Comparison of ENCODE assay signal across 12 mouse cellular contexts in the genomic region with DNA sequence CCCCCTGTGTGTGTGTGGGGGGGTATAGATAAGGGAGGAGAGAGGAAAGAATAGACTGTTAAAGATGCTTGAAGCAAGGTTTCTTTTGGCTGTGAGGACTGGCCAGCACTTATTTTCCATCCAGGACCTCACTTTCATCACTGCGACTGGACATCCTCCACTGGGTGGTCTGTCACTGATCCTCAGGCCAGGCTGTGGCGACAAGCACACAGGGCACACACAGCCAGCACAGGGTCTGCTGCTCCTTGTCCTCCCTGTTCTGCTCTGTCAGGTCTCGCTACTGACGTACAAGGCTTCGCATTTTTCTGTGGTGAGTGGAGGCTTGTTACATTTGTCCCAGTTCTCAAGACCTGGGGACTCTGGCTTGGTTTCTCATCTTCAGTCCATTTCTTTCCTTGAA.
DNase-seq lines count a peak whose midpoint lies in the region; ATAC-seq lines count a peak whose summit lies in the region.
"Had no signal": no experiment of that assay in that cellular context is flagged by ENCODE, and none has a peak within 500 bp of the region (broad histone marks: within the 10 kb centered on the region; RNA-seq: fewer than 3 reads in every experiment).

No protein-coding gene starts in this region.

- no peak for ATAC-seq in kidney, embryonic 16.5 days (ENCODE audit: low FRiP score, low TSS enrichment)
- peak; percentile 40; the same call in 1 of the 2 replicates for ATAC-seq in limb, embryonic 15.5 days (ENCODE audit: insufficient number of reproducible peaks, low FRiP score, low TSS enrichment, low read depth)
- no peak for ATAC-seq in megakaryocyte-erythroid progenitor cell, adult 5-6 weeks (replicated peaks; ENCODE audit: low FRiP score, low TSS enrichment, poor library complexity, severe bottlenecking)

- H3K27me3 ChIP-seq in kidney, embryonic 16.5 days (ENCODE audit: insufficient read depth, low read length) = no peaks in the 10 kb centered on the region
- no peaks in the 10 kb centered on the region for H3K27me3 ChIP-seq in limb, embryonic 15.5 days
- H3K27me3 ChIP-seq: embryonic facial prominence, embryonic 12.5 days; hindbrain, embryonic 13.5 days had no signal

- H3K4me2 ChIP-seq in kidney, embryonic 16.5 days (replicated peaks; ENCODE audit: low read depth, low read length) = no peak overlapping the region
- no peak overlapping the region for H3K4me2 ChIP-seq in limb, embryonic 15.5 days
- H3K4me2 ChIP-seq: embryonic facial prominence, embryonic 12.5 days; hindbrain, embryonic 13.5 days had no signal

- no peak overlapping the region for H3K4me3 ChIP-seq in kidney, embryonic 16.5 days (ENCODE audit: low read length)
- no peak overlapping the region for H3K4me3 ChIP-seq in limb, embryonic 15.5 days
- H3K4me3 ChIP-seq: embryonic facial prominence, embryonic 12.5 days; hindbrain, embryonic 13.5 days had no signal

- peaks cover 38% of the 10 kb centered on the region for H3K4me1 ChIP-seq in kidney, embryonic 16.5 days (ENCODE audit: insufficient read depth, low read length)
- peaks cover 36% of the 10 kb centered on the region for H3K4me1 ChIP-seq in limb, embryonic 15.5 days

- H3K9me3 ChIP-seq in kidney, embryonic 16.5 days (ENCODE audit: low read length) = no peaks in the 10 kb centered on the region
- no peaks in the 10 kb centered on the region for H3K9me3 ChIP-seq in limb, embryonic 15.5 days
- H3K9me3 ChIP-seq: embryonic facial prominence, embryonic 12.5 days; hindbrain, embryonic 13.5 days had no signal

- DNase-seq in kidney, postnatal 14 days = no peak
- DNase-seq in NIH3T3 (ENCODE audit: low read depth) = peak; percentile 52
- DNase-seq in heart, adult 9 months (ENCODE audit: low spot score in 2 of 2) = peak; percentile 56 to 60
- no peak for DNase-seq in cerebellum, adult 11 months
- DNase-seq in frontal cortex, adult 2 months (ENCODE audit: extremely low spot score in 1 of 2, low spot score in 1 of 2) = no peak
- DNase-seq: right cerebral cortex, adult 18-20 months had no signal

- H3K27ac ChIP-seq in kidney, embryonic 16.5 days (ENCODE audit: low read length) = peak overlapping the region; percentile 44; the same call in 1 of the 2 replicates
- H3K27ac ChIP-seq in limb, embryonic 15.5 days = peak overlapping the region; percentile 69
- H3K27ac ChIP-seq: embryonic facial prominence, embryonic 12.5 days; hindbrain, embryonic 13.5 days; liver, embryonic 14.5 days had no signal

- no peaks in the 10 kb centered on the region for H3K36me3 ChIP-seq in kidney, embryonic 16.5 days (ENCODE audit: insufficient read depth, low read length)
- no peaks in the 10 kb centered on the region for H3K36me3 ChIP-seq in limb, embryonic 15.5 days
- H3K36me3 ChIP-seq: embryonic facial prominence, embryonic 12.5 days; hindbrain, embryonic 13.5 days had no signal

- H3K9ac ChIP-seq in kidney, embryonic 16.5 days (replicated peaks; ENCODE audit: low read length) = 0 out of 2 replicates have a peak overlapping the region, but pooled peaks have one; percentile 19
- no peak overlapping the region for H3K9ac ChIP-seq in limb, embryonic 15.5 days
- H3K9ac ChIP-seq: embryonic facial prominence, embryonic 12.5 days; hindbrain, embryonic 13.5 days; liver, embryonic 14.5 days had no signal

- 52% methylated on average over 5 of the region's 5 CpGs for WGBS in kidney, embryonic 16.5 days
- 51% methylated on average over 5 of the region's 5 CpGs for WGBS in limb, embryonic 15.5 days

Comparison
In these comparisons a context has a peak if more than half of its experiments do, and no peak if none do; other contexts are left out.
1. DNase-seq: peak in NIH3T3 (single experiment) and heart, adult 9 months (2 of 2); none in kidney, postnatal 14 days (single experiment), cerebellum, adult 11 months (single experiment) and frontal cortex, adult 2 months (0 of 2).